Mouse (Mus musculus): ENCODE results near the gene Mbnl2.
A peak's percentile ranks its signal among the peaks of the same experiment; 100 is the strongest.

Mbnl2 gene

GRCm38 (mm10) chr14:120330454-120330853, 55.0 kb downstream of the Mbnl2 start:
- no peak for DNase-seq (ENCODE audit: low spot score)

DNA sequence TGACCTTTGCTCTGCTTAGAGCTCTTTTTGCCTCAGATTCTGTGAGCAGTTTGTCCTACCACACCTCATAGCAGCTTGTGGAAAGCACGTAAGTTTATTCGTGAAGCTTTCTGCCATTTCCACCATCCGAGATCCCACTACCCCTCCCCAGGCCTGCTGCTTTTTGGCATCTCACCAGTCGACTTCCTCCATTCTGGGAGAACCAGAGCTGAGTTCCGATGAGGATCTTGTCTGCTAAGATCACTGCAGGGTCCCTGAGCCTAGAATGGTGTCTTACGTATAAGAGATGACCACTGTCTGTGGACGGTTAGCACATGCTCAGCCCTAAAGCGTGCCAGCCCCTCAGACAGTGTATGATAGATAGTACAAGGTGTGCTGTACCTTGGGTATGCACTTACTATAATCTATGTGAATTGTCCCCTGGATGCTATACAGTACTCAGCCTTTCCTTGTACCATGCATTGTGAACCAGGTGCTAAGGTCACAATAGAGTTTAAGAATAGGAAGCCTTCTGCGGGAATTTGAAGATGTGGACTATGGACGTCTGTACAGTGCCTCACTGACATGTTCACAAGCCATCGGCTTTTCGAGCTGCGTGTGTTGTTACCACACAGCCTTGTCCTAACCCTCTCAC, 55.5 kb downstream of the Mbnl2 start:
- no peak for DNase-seq (ENCODE audit: low spot score)

DNA sequence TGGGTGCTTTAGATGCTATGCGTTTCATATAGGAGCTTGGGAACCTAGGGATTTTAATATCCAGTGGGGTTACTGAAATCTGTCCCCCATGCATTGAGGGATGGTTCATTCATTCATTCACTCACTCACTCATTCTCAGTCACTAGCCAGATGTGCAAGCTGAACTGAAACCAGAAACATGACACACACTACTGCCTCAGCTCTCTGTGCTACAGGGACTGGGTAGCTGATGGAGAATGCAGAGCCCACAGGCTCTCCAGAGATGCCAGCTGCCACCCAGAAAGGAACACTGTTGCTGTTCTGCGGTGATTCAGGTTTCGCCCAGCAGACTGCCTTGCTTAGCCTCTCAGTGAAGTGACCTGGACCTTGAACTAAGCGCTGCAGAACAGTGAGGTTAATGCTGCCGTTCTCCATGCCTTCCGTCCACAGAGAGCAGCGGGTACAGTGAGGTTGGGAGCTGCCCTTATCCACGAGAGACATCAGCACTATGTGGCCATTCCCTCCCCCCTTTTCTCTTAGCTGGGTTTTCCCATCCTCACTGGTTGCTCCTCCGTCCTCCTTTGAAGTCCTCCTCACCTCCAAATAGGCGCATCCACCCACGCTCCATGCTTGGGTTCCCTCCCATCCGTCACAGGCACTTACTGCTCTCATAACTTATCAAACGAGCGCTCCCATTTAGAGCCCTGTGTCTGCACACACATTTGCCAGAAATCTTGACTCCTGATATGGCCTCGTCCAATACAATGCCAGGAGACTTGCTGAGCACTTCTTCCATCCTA, 58.2 kb downstream of the Mbnl2 start:
- DNase-seq (ENCODE audit: low spot score): no peak

DNA sequence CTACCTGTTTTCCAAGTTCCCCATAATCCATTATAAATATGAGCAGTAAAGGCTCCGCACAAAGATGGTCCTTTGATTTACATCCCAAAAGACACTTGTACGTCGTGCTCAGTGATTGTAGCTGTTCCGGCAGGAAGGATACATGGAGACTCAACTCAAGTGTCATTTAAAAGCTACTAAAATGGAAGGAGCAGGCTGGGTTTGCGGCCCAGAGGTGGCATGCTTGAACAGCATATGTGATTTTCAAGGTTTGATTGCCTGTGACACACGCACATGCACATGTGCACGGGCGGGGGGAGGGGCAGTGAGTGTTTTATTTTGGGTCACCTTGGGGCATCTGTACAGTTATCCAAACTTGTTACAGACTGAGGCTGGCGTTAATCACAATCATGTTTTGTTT, 59.9 kb downstream of the Mbnl2 start:
- no peak for DNase-seq (ENCODE audit: low spot score)

GRCm38 (mm10) chr14:120335871-120336270, 60.4 kb downstream of the Mbnl2 start:
- no peak for DNase-seq (ENCODE audit: low spot score)

DNA sequence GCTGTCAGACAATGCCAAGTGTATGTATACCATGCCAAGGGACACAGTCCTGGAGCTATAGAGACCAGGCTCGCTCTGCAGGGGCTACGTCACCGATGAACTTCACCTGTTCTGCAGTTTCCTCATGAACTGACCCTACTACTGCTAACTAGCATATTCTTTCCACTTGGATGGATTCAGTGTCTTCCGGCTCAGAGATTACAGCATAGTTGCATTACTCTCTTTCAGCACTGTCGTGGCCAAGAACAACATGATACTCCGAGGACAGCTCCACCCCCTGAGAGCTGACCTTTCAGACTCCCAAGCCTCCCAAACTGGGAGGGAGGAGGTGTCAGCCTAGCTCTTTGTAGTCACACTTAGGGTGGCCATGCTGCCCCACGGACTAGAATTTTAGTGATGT, 60.9 kb downstream of the Mbnl2 start:
- DNase-seq (ENCODE audit: low spot score): peak; percentile 60

DNA sequence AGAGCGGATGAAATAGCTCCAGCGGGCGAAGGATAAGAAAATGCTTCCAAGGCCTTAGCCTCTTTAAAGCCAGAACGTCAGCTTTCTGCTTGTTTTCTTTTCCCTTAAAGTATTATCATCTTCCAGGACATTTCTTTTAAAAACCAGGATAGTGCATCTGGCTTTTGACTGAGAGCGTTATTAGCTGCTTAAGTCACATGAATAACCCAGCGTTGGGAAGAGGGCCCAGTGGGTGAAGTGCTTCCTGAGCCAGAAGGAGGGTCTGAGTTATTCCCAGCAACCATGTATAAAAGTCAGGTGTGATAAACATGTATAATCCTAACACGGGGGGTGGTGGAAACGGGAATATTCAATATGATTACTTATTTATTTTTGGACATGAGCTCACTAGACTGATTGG, 61.4 kb downstream of the Mbnl2 start:
- no peak for DNase-seq (ENCODE audit: low spot score)

DNA sequence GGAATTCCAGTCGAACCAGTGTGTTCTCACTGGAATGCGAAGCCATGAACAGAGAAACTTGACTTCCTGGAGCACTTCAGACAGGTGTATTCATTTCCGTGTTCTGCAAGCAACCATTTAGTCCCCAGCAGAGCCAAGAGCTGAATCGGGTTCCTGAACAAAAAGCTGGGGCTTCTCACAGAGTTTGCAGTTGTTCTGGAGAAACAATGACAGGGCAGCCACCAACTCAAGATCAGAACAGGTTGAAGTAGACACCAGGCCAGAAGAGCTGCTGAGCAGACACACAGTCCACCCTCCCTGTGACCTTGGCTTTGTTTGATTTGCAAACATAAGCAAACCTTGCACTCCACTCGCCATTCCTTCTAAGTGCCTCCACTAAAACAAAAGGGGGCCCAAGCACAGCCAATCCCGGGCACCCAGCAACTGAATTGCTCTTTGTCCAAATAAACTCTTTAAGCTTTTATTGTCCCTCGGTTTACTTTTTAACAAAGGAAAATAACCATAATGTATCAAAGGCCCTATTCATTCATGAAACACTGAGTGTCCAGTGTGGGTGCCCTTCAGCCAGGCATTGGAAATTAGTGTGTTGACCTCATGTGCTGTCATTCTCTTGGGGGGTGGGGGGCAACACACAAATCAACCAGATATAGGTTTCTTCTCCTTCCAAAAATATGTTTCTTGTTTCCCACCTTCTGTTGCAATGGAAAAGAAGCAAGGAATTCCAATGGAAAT, 62.4 kb downstream of the Mbnl2 start:
- DNase-seq (ENCODE audit: low spot score): no peak

DNA sequence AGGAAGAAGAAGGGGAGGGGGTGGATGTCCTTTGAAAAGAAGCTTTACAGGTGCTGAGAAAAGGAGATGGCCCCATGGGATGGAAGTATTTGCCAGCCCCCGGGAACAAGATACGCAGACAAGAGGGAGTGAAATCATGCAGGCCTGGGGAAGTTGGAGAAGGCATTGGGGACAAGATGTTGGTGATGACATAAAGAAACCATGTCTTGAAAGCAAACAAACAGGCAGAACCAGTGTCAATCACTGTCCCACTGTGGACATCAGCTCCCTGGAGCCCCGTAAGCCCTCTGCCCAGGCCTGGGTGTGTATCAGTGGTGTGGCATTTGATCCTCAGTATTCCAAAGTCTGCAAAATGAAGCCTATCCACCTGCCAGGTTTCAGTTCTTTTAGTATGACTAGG, 63.2 kb downstream of the Mbnl2 start:
- no peak for DNase-seq (ENCODE audit: low spot score)

DNA sequence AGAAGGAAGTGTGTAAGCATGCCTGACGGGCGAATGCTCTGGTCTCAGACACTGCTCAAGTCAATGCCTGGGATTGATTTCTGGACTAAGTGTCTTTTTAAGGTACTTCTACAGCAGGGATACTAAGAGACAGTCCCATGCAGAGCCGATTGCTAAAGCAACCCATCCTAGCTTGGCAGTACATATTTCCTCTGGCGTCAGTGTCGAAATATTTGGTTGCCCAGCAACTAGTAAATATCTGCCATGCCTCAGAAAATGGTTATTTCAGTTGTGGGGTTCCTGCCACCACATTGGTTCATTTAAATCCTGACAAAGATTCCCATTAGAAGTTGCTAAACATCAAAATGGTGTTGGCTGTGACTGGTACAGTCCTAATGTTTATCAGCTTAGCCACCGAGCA, 66.4 kb downstream of the Mbnl2 start:
- DNase-seq (ENCODE audit: low spot score): no peak

DNA sequence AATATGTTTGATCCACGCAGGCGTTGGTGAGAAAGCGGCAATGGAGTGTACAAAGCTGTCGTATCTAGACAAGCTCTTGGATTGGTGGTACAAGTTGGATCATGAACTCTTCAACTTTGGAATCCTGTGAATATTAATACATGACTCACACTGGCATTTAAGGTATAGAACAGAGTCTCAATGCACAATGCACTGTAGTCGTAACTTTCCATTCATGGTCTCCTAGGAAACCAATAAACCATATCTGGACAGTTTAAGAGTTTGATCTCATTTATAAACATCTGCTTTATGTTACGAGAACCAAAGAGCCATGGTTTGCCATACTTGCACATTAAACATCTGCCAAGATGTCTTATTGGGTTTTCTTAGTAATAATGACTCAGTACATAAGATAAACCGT, 66.9 kb downstream of the Mbnl2 start:
- DNase-seq (ENCODE audit: low spot score): no peak

- no peak for DNase-seq (ENCODE audit: low spot score)
Measured at GRCm38 (mm10) chr14:120344641-120345040, 69.2 kb downstream of the Mbnl2 start.

GRCm38 (mm10) chr14:120347410-120348315, 72.2 kb downstream of the Mbnl2 start:
- no peak for DNase-seq (ENCODE audit: low spot score)

GRCm38 (mm10) chr14:120349332-120349731, 73.9 kb downstream of the Mbnl2 start:
- DNase-seq (ENCODE audit: low spot score): no peak

GRCm38 (mm10) chr14:120352136-120352843, 76.8 kb downstream of the Mbnl2 start:
- DNase-seq (ENCODE audit: low spot score): no peak

DNA sequence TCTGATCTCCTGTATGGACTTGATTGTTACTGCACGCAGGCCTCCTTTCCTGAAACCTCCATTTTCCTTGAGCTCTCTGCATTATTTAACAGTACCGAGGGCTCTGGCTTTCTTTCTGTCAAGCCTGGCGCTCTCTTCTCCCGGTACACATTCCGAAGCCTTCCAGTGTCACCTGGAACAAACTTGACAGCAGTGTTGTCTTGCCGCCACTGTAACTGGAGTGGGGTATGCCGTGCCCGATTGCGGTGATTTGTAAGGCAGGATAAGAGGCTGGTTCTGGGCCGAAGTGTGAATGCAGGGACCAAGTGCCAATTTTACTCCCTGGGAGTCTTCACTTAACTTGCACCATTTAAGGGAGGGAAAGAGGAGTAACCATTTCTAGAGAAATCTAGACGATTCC, 77.7 kb downstream of the Mbnl2 start:
- no peak for DNase-seq (ENCODE audit: low spot score)

GRCm38 (mm10) chr14:120354595-120354994, 79.1 kb downstream of the Mbnl2 start:
- DNase-seq (ENCODE audit: low spot score): no peak

DNA sequence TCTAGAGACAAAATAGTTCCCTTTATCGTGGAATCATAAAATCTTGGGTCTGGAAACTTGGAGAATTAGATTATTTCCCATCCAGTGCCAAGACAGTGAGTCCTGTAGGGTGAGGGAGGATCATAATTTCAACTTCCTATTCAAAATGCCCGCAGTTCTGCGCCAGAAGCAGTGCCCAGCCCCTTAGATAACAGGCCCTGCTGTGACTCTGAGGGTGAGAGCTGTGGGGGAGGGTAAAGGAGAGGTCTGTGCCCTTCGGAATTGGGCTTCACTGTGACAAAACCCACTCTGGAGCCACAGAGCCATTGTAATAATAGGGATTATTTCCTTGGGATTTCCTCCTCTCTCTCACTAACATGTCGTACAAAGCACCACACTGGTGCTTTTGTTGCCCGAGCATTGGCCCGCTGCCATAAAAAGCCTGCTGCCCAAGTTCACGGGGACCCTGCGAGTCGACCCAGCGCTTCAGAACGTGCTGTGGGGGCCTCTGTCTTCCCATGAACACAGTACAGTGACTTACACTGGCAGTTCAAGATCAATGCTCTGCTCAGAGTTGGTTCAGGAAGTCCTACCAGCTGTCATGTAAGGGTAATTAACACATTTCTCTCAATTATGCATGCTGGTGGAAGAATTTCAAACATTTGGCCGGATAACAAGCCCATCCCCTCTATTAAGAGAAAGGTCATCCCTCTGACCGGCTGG, 79.7 kb downstream of the Mbnl2 start:
- peak; percentile 62 for DNase-seq (ENCODE audit: low spot score)

GRCm38 (mm10) chr14:120355742-120356440, 80.4 kb downstream of the Mbnl2 start:
- no peak for DNase-seq (ENCODE audit: low spot score)

Data from ovary, postnatal 36 days (tissue).